Mouse (Mus musculus) telencephalon, adult 2 months (tissue): Measurements from ENCODE around the gene Hist1h2bp.
"Not testable (repeated sequence)": the region's sequence is repeated elsewhere in the genome, so short reads cannot be mapped to it uniquely, and the experiment has no call there.

Experiments used
- DNase-seq: peaks from one replicate; pipeline ENCODE4 v3.0.0-alpha.2; 2011; ENCODE audit warnings: low read depth, low spot score

The Hist1h2bp gene

GRCm38 (mm10) chr13:21783255-21783617 is 4.0 kb upstream of the Hist1h2bp start, which contains the start of gene Hist1h3i:
TSS of gene Hist1h3i (minus strand) at chr13:21783370.
- peak; percentile 94 for DNase-seq

DNA sequence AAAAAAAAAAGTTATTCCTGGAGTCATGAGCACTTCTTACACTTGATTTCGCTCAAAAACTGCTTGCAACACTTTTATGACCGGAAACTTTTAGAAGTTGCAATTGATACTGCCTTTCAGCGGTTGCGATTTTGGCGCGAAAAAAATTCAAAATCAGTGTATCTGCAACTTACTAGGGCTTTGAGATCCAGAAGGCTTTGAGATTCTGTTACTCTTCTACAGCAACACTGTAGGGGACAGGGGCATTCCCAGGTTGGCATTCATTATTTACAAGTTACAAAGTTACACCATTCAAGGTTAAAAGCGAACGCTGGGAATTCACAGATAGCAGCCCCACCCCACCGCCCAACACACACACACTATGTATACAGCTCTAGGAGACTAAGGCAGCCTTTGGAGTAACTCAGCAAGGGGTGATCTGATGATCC is 3.5 kb upstream of the Hist1h2bp start:
- peak; percentile 26 for DNase-seq

DNA sequence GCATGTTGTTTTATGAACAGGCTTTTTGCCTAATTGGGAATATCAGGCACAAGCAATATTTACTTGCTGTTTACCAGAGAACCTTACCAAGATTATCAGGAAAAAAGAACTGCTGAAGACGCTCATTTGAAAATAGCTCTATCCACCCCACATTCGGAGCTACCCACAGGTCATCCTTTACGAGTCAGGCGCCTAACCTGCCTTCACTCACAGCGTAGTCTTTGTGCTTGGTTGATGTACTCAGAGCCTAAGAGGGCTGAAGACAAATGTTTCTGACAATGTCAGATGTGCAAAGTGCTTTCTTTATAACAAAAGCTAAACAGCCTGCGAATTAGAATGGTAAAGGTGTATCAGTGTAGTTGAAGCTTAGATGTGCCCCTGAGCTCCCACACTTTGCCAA is 3.0 kb upstream of the Hist1h2bp start:
- no peak for DNase-seq

GRCm38 (mm10) chr13:21786189-21786898 is 917 bp upstream of the Hist1h2bp start:
- DNase-seq: no peak

DNA sequence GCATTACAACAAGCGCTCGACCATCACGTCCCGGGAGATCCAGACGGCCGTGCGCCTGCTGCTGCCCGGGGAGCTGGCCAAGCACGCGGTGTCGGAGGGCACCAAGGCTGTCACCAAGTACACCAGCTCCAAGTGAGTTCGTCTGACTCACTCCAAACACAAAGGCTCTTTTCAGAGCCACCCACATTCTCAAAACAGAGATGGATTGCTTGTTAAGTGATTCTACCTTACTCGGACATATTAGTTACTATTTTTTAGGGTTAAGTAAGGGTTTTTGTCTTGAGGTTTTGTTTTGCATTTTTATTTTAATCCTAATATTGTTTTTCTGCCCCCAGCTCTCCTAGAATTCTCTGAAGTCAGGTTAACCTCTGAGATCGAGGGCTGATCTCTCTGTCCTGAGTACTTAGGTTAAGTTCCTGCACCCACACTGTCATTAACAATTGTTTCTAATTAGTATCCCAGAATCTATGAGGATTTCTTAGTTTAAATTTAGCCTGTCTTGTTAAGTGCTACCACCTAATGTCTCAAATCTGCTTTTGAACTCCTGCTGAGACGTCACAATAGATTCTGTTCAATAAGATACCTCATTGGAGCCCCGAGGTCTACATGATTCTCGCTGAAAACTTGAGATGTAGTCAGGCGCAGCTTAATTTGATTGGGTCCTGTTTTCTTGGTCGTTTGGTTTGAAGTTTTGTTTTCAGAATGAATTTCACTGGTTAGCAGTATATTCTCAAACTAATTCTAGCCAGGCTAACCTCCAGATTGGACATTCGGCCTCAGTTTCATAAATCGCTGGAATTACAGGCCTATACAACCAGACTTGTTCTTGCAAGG is 716 bp downstream of the Hist1h2bp start:
- no peak for DNase-seq

- no peak for DNase-seq
Measured at GRCm38 (mm10) chr13:21789925-21790324, 2.7 kb downstream of the Hist1h2bp start.

DNA sequence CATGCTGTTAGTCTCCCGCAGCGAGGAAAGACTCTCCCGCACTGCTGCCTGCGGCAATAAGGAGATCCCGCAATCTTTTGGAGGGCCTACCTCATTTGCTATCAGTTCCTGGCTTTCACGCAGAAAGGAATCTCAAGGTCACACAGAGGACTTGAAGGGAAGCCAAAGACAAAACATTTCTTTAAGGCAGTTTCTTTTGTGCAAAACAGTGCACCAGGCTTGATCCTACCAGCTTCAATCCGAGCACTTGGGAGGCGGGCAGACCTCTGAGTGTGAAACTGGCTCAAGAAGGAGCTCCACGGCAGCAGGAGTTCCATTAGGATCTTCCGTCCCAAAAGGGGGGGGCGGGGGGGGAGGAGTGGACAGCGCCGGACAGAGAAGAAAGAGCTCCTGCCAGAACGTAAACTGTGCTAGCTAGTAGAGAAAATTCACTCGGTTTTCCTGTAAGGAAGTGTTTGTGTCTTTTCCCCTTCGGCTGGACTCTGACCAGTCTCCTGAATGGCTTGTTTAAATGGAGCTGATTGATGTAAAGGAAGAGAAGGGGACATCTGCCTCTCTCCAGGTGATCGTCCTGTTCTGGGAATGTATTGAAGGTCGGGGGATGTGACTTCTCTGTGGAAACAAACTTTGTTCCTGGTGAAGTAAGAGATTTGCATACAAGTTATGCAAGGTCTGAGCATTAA is 3.5 kb downstream of the Hist1h2bp start:
- DNase-seq: no peak

DNA sequence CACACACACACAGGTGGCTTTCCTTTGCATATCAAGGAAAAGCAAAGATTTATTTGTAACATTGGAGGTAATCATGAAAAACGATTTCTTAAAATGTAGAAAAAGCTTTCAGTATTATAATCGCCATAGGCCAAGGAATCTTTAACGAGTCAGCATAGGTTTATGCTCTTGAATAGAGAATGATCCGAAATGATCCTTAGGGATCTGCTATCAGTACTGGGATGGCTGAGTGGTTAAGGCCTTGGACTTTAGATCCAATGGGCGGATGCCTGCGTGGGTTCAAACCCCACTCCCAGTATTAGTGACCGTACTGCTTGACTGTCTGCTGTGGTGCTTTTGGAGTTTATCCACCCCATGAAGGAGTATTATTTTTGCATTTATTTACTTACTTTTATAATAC is 8.3 kb downstream of the Hist1h2bp start:
- no peak for DNase-seq

- not testable (repeated sequence) for DNase-seq
Measured at GRCm38 (mm10) chr13:21797163-21797562, 9.9 kb downstream of the Hist1h2bp start.

GRCm38 (mm10) chr13:21803058-21803457 is 15.8 kb downstream of the Hist1h2bp start:
- not testable (repeated sequence) for DNase-seq

DNA sequence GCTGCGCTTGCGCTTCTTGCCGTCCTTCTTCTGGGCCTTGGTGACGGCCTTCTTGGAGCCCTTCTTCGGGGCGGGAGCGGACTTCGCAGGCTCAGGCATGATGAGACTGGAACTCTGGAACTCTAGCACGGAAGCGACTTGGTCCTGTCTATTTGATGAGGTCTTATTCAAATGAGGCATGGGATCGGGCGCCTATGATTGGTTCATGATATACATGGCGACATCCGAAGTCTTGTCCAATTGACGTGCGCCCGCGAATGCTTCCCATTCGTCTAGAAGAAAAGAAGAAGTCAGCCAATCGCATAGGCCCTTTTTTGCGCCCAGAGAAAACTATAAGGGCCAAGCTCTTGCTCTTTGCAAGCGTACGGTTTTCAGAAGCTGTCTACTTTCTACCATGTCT is 22.8 kb downstream of the Hist1h2bp start, which contains the start of the genes Hist1h2bq and Hist1h2ao:
Hist1h2bq (minus strand) TSS at position 125 of the 400 bp plus-strand sequence.
Hist1h2ao (plus strand) TSS at position 393 of the 400 bp plus-strand sequence.
- not testable (repeated sequence) for DNase-seq

DNA sequence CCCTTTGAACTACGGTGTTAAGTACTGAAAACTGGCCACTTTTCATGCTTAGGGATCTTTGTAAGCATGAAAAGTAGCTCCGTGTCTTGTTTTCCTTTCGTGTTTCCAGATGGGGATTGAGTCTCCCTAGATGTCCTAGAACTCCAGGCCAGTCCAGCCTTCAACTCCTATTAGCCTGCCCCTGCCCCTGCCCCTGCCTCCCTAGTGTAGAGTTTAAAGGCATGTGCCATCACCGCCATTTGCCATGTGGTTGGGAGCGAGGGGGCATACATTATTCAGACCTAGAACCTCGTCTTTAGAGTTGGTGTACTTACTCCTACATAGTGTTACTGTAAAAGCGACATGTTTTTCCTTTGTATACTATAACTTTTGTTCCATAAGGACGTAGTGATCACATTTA is 23.8 kb downstream of the Hist1h2bp start:
- DNase-seq: not testable (repeated sequence)

- DNase-seq: not testable (repeated sequence)
Measured at GRCm38 (mm10) chr13:21811539-21811938, 24.3 kb downstream of the Hist1h2bp start, which contains the start of gene Hist1h4m. TSS of gene Hist1h4m (plus strand) at chr13:21811746.

- not testable (repeated sequence) for DNase-seq
Measured at GRCm38 (mm10) chr13:21812092-21812491, 24.8 kb downstream of the Hist1h2bp start.

DNA sequence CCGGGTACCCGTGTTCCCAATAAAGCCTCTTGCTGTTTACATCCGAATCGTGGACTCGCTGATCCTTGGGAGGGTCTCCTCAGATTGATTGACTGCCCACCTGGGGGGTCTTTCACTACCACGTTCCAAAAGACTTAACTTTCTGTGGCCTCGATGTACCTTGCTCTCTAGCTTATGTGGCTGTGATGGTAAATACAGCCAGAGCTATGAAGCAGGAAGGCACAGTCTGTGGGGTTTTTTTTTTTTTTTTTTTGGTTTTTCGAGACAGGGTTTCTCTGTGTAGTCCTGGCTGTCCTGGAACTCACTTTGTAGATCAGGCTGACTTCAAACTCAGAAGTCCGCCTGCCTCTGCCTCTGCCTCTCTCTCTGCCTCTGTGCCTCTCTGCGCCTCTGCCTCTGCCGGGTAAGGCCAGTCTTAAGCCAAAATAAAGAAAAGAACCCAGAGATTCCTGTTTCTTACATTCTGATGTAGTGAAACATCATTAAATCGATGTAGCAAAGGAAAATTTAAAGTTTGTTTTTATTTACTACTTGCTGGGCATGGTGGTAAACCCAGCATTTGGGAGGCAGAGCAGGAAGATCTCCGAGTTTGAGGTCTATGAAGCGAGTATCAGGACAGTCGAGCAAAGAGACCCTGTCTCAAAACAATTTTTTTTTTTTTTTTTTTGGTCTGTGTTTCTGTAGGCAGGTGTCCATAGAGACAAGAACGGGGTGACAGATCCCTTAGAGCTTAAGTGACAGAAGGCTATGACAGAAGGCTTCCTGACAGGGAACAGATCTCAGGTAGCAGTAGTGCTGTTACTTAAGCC is 33.0 kb downstream of the Hist1h2bp start:
- not testable (repeated sequence) for DNase-seq

DNA sequence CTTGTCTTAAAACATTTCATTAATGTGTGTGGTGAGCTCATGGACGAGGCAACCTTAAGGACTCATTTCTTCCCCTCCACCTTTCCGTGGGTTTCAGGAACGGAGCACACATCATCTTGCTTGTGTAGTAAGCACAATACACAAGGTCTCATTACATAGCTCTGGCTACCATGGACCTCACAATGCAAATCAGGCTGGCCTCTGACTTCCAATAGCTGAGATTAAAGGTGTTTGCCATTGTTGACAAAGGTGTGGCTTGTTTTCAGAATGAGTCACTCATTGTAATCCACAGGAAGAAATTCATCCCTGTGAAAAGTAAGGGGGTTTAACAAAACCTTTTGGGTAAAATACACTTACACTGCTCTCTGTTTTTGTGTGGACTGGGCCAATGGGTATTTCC is 41.2 kb downstream of the Hist1h2bp start:
- DNase-seq: no peak

DNA sequence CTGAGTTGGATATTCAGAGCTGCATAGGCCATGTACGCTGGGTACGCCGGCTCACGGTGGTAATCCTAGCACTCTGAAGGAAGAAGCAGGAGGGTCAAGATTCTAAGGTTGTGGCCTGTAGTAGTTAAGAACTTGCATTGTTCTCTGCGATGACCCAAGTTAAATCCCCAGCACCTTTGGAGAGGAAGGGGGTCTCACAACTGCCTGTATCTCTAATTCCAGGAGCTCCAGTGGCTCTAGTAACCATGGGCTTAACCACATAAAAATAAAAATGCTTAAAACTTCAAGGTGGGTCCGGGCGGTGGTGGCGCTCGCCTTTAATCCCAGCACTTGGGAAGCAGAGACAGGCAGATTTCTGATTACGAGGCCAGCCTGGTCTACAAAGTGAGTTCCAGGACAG is 43.1 kb downstream of the Hist1h2bp start:
- no peak for DNase-seq

- DNase-seq: not testable (repeated sequence)
Measured at GRCm38 (mm10) chr13:21831418-21832394, 44.4 kb downstream of the Hist1h2bp start, which contains the start of gene Hist1h4n. TSS of gene Hist1h4n (minus strand) at chr13:21832196.

GRCm38 (mm10) chr13:21833461-21833860 is 46.2 kb downstream of the Hist1h2bp start, which contains the start of the genes Hist1h2ap and Hist1h2br:
TSS of gene Hist1h2ap (minus strand) at chr13:21833507.
TSS of gene Hist1h2br (plus strand) at chr13:21833743.
- DNase-seq: not testable (repeated sequence)
